Mouse (Mus musculus): Measurements from ENCODE around the gene Gid4.

DNA sequence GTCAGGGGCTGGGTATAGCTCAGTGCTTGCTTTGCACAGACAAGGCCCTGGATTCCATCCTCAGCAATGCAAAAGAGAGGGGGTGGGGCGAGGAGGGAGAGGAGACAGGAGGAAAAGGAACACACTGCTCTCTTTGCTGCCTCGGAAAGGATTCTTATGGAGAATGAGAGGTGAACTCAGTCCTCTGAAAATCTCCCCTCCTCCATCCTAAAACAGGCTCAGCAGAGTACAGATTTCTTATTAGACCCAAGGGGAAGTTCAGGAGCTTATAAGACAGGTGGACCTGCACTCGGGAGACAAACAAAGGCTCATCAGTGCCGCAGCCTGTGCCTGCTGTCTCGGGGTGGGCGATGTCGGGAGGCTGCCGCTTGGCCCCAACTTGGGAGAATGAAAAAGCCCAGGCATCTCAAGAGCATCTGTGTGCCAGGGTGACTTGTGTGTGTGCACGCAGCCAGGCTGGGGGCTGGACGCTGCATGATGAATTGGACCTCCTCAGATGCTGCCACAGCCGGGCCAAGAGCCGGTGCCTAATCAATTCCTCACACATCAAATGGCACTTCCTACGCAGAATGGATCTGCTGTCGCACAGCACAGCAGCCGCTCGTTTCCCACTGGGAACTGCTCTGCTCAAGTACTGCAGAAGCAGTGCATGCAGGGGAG, 32.1 kb upstream of the Gid4 start:
- TF ChIP-seq CTCF (IDR thresholded peaks at IDR 0.05; ENCODE audit: borderline replicate concordance, insufficient read depth, low read length) = no peak
- TF ChIP-seq POLR2A (IDR thresholded peaks at IDR 0.05; ENCODE audit: low read depth, low read length) = no peak
